In genomic region chr19:36273466-36273865, GRCm38 (mm10) we compare ENCODE assay signal across 25 mouse cellular contexts.
DNase-seq lines count a peak whose midpoint lies in the region; ATAC-seq lines count a peak whose summit lies in the region.
"Had no signal": no experiment of that assay in that cellular context is flagged by ENCODE, and none has a peak within 500 bp of the region (broad histone marks: within the 10 kb centered on the region; RNA-seq: fewer than 3 reads in every experiment).

No protein-coding gene starts in this region.

- no peaks in the 10 kb centered on the region for H3K9me3 ChIP-seq in heart, embryonic 11.5 days (replicated peaks; ENCODE audit: control insufficient read depth, low read length)
- H3K9me3 ChIP-seq in midbrain, embryonic 10.5 days (replicated peaks) = no peaks in the 10 kb centered on the region
- no peaks in the 10 kb centered on the region for H3K9me3 ChIP-seq in midbrain, embryonic 15.5 days
- H3K9me3 ChIP-seq: embryonic facial prominence, embryonic 15.5 days; limb, embryonic 10.5 days had no signal

- WGBS in heart, embryonic 11.5 days (ENCODE audit: insufficient replicate concordance) = 36% methylated on average over 3 of the region's 3 CpGs
- WGBS in midbrain, embryonic 10.5 days = 30% methylated on average over 3 of the region's 3 CpGs
- 19% methylated on average over 3 of the region's 3 CpGs for WGBS in midbrain, embryonic 15.5 days

- no peaks in the 10 kb centered on the region for H3K36me3 ChIP-seq in heart, embryonic 11.5 days (ENCODE audit: control insufficient read depth, insufficient read depth, low read length)
- no peaks in the 10 kb centered on the region for H3K36me3 ChIP-seq in midbrain, embryonic 10.5 days
- no peaks in the 10 kb centered on the region for H3K36me3 ChIP-seq in midbrain, embryonic 15.5 days (replicated peaks)
- H3K36me3 ChIP-seq: embryonic facial prominence, embryonic 15.5 days; limb, embryonic 10.5 days had no signal

- H3K4me1 ChIP-seq in heart, embryonic 11.5 days (ENCODE audit: control insufficient read depth, insufficient read depth, low read length) = no peaks in the 10 kb centered on the region
- H3K4me1 ChIP-seq in midbrain, embryonic 10.5 days = peaks cover 9% of the 10 kb centered on the region
- peaks cover 3% of the 10 kb centered on the region; the same call in 1 of the 2 replicates for H3K4me1 ChIP-seq in midbrain, embryonic 15.5 days
- H3K4me1 ChIP-seq: embryonic facial prominence, embryonic 15.5 days; limb, embryonic 10.5 days had no signal

- no peak overlapping the region for H3K4me3 ChIP-seq in heart, embryonic 11.5 days (ENCODE audit: low read depth, low read length)
- H3K4me3 ChIP-seq in midbrain, embryonic 10.5 days = no peak overlapping the region
- no peak overlapping the region for H3K4me3 ChIP-seq in midbrain, embryonic 15.5 days
- H3K4me3 ChIP-seq: embryonic facial prominence, embryonic 15.5 days; heart, adult 2 months; limb, embryonic 10.5 days; megakaryocyte, embryonic 14.5 days had no signal

- no peak overlapping the region for H3K27ac ChIP-seq in heart, embryonic 11.5 days (ENCODE audit: low read depth, low read length)
- H3K27ac ChIP-seq in midbrain, embryonic 10.5 days (replicated peaks) = no peak overlapping the region
- H3K27ac ChIP-seq in midbrain, embryonic 15.5 days = no peak overlapping the region
- H3K27ac ChIP-seq: embryonic facial prominence, embryonic 15.5 days; heart, adult 2 months; kidney, postnatal 0 days; limb, embryonic 10.5 days had no signal

- DNase-seq in heart, adult 11 months = peak; percentile 11
- peak; percentile 25 for DNase-seq in midbrain, embryonic 10.5 days (ENCODE audit: low spot score)
- peak; percentile 24 for DNase-seq in c-Kit-positive CD71-negative TER-119-negative erythroid progenitor cells, embryonic 14.5 days (ENCODE audit: low read depth)
- DNase-seq in layer of hippocampus, adult 11-12 months (ENCODE audit: low spot score) = no peak
- no peak for DNase-seq in right cerebral cortex, postnatal 14 days
- DNase-seq: adrenal gland, postnatal 14 days; B cell, adult 2 months; cerebellum, adult 9-10 months; gastrocnemius, postnatal 14 days; heart, adult 2 months; kidney, adult 18-20 months; lung, adult 2 months; lung, postnatal 14 days; right cerebral cortex, adult 18-20 months; thymus, adult 18-20 months; thymus, postnatal 36 days had no signal

- no peak overlapping the region for H3K4me2 ChIP-seq in heart, embryonic 11.5 days
- H3K4me2 ChIP-seq in midbrain, embryonic 15.5 days = no peak overlapping the region
- H3K4me2 ChIP-seq: embryonic facial prominence, embryonic 15.5 days had no signal

- ATAC-seq in heart, embryonic 11.5 days (replicated peaks; ENCODE audit: insufficient number of reproducible peaks, low FRiP score, low TSS enrichment) = no peak
- ATAC-seq in midbrain, embryonic 15.5 days (replicated peaks) = no peak
- ATAC-seq in megakaryocyte progenitor cell, adult 5-6 weeks (replicated peaks; ENCODE audit: poor library complexity) = peak; percentile 96
- ATAC-seq: forebrain, embryonic 14.5 days; inflammation-experienced regulatory T-cells, adult 6 months had no signal

- H3K27me3 ChIP-seq in heart, embryonic 11.5 days (ENCODE audit: control insufficient read depth, insufficient read depth, low read length) = no peaks in the 10 kb centered on the region
- no peaks in the 10 kb centered on the region for H3K27me3 ChIP-seq in midbrain, embryonic 10.5 days (ENCODE audit: low read depth, poor library complexity, severe bottlenecking)
- no peaks in the 10 kb centered on the region for H3K27me3 ChIP-seq in midbrain, embryonic 15.5 days (replicated peaks)
- H3K27me3 ChIP-seq: embryonic facial prominence, embryonic 15.5 days had no signal

- H3K9ac ChIP-seq in heart, embryonic 11.5 days (ENCODE audit: low read depth, low read length) = no peak overlapping the region
- no peak overlapping the region for H3K9ac ChIP-seq in midbrain, embryonic 15.5 days
- H3K9ac ChIP-seq: embryonic facial prominence, embryonic 15.5 days had no signal

Comparison
In these comparisons a context has a peak if more than half of its experiments do, and no peak if none do; other contexts are left out.
1. DNase-seq: peak in heart, adult 11 months (single experiment), midbrain, embryonic 10.5 days (single experiment) and c-Kit-positive CD71-negative TER-119-negative erythroid progenitor cells, embryonic 14.5 days (single experiment); none in layer of hippocampus, adult 11-12 months (single experiment) and right cerebral cortex, postnatal 14 days (single experiment).